Mouse (Mus musculus): ENCODE measurements around the gene Lmod3. TPM values are rescaled to one million over a fixed set of nuclear protein-coding genes. Genes with fewer than 3 reads are reported as not detected.

Lmod3 gene
- polyA plus RNA-seq (2016; fragmentation: Nextera tagmentation; extraction: Ambion mirVana): not detected in 2 replicates

DNA sequence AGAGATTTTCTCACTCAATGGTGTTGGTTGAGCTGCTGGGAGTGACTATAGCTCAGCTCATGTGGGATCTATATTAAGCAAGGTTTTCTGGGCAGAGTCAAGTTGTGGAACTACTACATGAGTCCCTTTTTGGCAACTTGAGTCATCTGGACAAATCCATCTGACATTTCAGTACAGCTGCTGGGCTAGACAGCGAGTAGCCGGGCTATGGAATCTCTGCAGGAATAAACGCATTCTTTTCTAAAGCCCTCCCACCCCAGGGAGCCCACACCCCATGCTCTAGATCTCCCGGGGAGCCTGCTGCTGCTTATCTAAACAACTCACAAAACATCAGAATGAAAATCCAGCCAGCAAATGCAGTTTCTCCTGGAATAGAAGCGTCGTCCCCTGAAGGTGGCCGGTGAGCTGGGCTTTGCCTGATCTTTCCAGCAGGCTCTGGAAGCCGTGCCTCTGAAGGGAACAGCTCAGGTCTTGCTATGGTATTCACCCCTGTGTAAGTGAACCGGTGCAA lies at the start of gene Lmod3:
TSS of gene Lmod3 (minus strand) at position 49 of the 511 bp plus-strand sequence.
- Histone ChIP-seq H3K4me3 (no peak within 1 kb of the TSS), H3K36me3 (no peaks in the 10 kb centered on the region), H3K27me3 (ENCODE audit: low read depth, poor library complexity, severe bottlenecking) (no peaks in the 10 kb centered on the region), H3K27ac (replicated peaks) (no peak within 1 kb of the TSS), H3K4me1 (no peaks in the 10 kb centered on the region), H3K9me3 (replicated peaks) (no peaks in the 10 kb centered on the region)
- 34% methylated on average over 9 of the region's 9 CpGs for WGBS
- no peak for DNase-seq (ENCODE audit: low spot score)

DNA sequence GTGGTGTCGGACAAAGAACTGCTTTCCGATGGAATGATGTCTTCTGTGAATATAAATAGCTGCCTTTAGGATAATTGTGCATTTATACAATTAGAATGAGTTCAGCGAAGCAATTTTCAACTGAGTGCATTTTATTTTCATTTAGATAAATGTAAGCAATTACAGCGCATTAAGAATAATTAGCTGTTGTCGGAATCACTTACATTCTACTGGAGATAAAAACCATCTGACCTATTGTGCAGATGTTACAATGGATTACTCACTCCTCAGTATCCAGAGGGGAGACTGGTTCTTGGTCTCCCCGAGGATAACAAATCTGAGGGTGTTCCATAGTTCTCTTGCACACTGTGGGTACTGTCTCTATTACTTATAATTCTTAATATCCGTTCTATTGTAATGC lies 49.7 kb upstream of the Lmod3 start:
- H3K4me1 ChIP-seq: peaks cover 5% of the 10 kb centered on the region
- H3K4me3 ChIP-seq: no peak overlapping the region
- DNase-seq (ENCODE audit: low spot score): no peak
- H3K9me3 ChIP-seq (replicated peaks): no peaks in the 10 kb centered on the region
- WGBS: 89% methylated on average over 7 of the region's 7 CpGs
- peaks cover 85% of the 10 kb centered on the region for H3K36me3 ChIP-seq
- no peak overlapping the region for H3K27ac ChIP-seq (replicated peaks)
- H3K27me3 ChIP-seq (ENCODE audit: low read depth, poor library complexity, severe bottlenecking): no peaks in the 10 kb centered on the region

DNA sequence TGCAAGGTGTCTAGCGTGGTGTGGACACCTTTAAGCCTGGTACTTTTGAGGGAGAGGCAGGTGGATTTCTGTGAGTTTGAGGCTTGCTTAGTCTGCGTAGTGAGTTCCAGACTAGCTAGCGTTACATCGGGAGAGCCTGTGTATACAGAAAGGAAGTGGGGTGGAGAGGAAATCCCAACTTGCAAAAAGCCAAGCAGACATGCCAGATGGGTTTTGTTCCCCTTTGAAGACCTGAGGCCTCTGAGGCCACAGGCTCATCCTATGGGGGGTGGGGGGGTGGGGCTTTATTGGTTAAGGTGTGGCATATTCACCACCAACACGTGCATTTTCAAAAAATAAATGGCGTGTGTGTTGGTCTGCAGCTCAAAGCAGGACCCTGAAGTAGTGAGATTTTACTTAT lies 48.1 kb upstream of the Lmod3 start:
- Histone ChIP-seq H3K27me3 (ENCODE audit: low read depth, poor library complexity, severe bottlenecking) (no peaks in the 10 kb centered on the region), H3K9me3 (replicated peaks) (no peaks in the 10 kb centered on the region), H3K4me3 (no peak overlapping the region), H3K36me3 (peaks cover 87% of the 10 kb centered on the region), H3K27ac (replicated peaks) (no peak overlapping the region), H3K4me1 (no peaks in the 10 kb centered on the region)
- WGBS: 97% methylated on average over 6 of the region's 6 CpGs
- DNase-seq (ENCODE audit: low spot score): no peak

DNA sequence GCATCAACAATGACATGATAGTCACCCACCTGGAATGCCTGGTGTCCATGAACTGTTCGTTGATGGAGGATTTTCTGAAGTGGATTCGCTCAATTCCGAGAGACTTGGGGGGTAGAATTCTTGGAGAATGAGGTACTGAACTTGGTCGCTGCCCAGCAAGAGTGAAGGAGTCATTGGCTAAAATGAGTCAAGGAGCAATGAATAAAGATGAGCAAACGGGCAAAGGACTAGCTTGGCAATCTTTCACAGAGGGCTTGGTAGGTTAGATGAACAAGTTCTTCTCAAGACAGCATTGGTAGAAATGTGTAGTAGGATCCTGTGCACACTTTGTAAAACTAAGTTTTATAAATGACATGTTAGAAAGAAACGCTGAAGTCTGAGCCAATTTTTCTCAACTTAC lies 47.6 kb upstream of the Lmod3 start:
- Histone ChIP-seq H3K9me3 (replicated peaks) (no peaks in the 10 kb centered on the region), H3K4me1 (no peaks in the 10 kb centered on the region), H3K4me3 (no peak overlapping the region), H3K27ac (replicated peaks) (no peak overlapping the region), H3K36me3 (peaks cover 87% of the 10 kb centered on the region), H3K27me3 (ENCODE audit: low read depth, poor library complexity, severe bottlenecking) (no peaks in the 10 kb centered on the region)
- WGBS: 95% methylated on average over 6 of the region's 6 CpGs
- DNase-seq (ENCODE audit: low spot score): no peak

DNA sequence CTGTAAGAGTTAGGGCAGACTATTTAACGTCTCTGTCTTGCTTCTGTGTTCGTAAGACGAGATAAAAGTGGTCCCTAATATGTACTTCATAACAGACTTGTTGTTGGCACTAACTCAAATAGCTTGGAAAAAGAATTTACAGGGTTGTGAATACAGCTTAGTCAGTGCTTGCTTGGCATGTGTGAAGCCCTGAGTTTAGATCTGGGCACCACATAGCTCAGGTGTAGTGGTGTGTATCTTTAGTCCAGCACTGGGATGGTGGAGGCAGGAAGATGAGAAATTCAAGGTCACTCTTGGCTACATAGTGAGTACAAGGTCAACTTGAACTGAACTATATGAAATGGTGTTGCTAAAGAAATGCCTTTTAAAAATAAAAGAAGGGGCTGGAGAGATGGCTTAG lies 44.6 kb upstream of the Lmod3 start:
- H3K27me3 ChIP-seq (ENCODE audit: low read depth, poor library complexity, severe bottlenecking): no peaks in the 10 kb centered on the region
- WGBS: 91% methylated on average over 3 of the region's 3 CpGs
- H3K9me3 ChIP-seq (replicated peaks): no peaks in the 10 kb centered on the region
- H3K36me3 ChIP-seq: peaks cover 91% of the 10 kb centered on the region
- no peaks in the 10 kb centered on the region for H3K4me1 ChIP-seq
- H3K4me3 ChIP-seq: no peak overlapping the region
- no peak for DNase-seq (ENCODE audit: low spot score)
- no peak overlapping the region for H3K27ac ChIP-seq (replicated peaks)

DNA sequence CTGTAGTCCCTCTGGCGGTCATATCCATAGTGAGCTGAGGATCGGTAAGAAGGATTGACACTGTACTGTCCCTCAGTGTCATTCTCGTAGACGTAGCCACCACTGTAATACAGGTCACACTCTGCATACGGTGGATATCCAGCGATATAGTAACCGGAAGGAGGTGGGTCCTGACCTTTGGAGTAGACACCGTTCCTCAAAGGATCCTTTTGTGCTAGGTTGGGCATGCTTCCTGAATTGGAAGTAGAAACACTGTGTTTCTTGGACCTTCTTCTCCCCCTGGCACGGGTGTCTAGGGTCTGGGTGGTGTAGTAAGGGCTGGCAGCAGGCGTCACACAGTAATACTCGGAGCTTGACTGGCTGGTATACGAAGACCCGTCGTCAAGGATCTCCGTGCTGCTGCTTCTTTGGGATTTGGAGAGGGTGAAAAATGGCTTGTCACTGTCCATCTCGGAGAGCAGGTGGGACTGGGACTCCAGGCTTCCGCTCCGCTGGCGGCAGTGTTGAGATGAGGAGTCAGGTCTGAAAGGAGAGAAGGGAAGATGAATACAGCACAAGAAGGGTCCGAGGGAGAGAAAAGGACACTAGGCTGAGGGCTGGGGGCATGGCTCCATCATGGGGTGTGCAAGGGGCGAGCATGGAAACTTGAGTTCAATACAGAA lies 43.4 kb upstream of the Lmod3 start:
- H3K27me3 ChIP-seq (ENCODE audit: low read depth, poor library complexity, severe bottlenecking): no peaks in the 10 kb centered on the region
- H3K4me3 ChIP-seq: no peak overlapping the region
- no peak overlapping the region for H3K27ac ChIP-seq (replicated peaks)
- DNase-seq (ENCODE audit: low spot score): no peak
- H3K9me3 ChIP-seq (replicated peaks): no peaks in the 10 kb centered on the region
- peaks cover 91% of the 10 kb centered on the region for H3K36me3 ChIP-seq
- WGBS: 96% methylated on average over 21 of the region's 21 CpGs
- peaks cover 5% of the 10 kb centered on the region for H3K4me1 ChIP-seq

DNA sequence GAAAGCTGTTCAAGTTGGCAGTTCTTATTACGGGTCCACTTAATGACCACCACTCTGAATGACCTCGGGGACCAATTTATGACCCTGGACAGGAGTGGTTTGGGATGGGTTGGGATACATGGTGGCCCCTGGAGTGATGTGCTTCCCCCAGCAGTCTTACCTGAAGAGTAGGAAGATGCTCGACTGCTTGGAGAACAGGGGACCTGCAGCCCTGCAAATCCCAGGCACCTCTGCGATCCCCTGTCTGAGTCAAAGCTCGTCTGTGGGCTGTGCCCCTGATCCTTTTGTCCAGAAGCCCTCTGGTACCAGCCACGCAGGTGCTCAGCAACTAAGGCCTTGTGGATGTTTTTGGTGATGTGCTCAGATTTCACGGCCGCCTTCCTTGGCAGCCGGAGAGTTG lies 42.9 kb upstream of the Lmod3 start:
- H3K9me3 ChIP-seq (replicated peaks): no peaks in the 10 kb centered on the region
- no peak for DNase-seq (ENCODE audit: low spot score)
- peaks cover 87% of the 10 kb centered on the region for H3K36me3 ChIP-seq
- no peak overlapping the region for H3K4me3 ChIP-seq
- H3K27me3 ChIP-seq (ENCODE audit: low read depth, poor library complexity, severe bottlenecking): no peaks in the 10 kb centered on the region
- H3K4me1 ChIP-seq: peaks cover 9% of the 10 kb centered on the region
- no peak overlapping the region for H3K27ac ChIP-seq (replicated peaks)
- 93% methylated on average over 9 of the region's 9 CpGs for WGBS

DNA sequence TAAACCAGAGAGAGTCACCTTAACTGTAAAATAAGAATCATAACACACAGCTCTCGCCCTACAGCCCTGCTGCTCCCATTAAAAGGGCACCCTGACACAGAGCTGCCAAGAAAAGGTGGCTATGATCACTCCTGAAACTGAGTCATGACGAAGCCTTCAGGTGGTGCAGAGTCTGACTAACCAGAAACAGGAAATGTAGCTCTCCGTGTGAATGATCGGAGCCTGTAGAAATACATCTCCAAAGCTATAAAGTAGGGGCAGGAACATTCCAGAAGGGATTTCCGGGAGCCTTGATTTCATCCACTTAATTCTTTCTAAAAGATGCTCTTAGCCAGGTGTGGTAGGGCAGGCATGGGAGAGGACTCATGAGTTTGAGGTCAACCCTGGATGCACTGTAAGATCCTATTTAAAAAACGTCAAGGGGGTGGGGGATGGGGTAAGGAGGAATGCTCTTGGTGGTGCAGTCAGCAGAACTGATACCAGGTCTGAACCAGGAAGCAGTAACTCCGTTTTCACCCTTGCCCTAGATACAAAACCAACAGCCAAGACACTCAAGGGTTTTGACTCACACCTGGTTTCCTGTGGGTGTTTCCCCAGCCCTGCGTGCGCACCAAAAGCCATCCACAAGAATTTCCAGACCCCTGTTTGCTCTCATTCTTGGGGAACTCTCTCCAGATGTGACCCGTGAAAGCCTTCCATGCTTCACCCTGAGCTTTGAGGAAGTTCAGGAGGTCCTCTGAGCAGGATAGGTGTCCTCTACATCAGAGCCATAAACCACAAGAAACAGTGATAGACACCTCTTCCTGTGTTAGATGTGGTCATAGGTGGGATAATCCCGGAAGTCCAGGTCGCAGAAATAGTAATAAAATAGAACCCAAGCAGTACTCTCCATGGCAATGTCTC lies 41.4 kb upstream of the Lmod3 start:
- no peaks in the 10 kb centered on the region for H3K27me3 ChIP-seq (ENCODE audit: low read depth, poor library complexity, severe bottlenecking)
- no peak overlapping the region for H3K27ac ChIP-seq (replicated peaks)
- H3K36me3 ChIP-seq: peaks cover 73% of the 10 kb centered on the region
- H3K9me3 ChIP-seq (replicated peaks): no peaks in the 10 kb centered on the region
- H3K4me3 ChIP-seq: no peak overlapping the region
- peaks cover 9% of the 10 kb centered on the region for H3K4me1 ChIP-seq
- no peak for DNase-seq (ENCODE audit: low spot score)
- 90% methylated on average over 12 of the region's 12 CpGs for WGBS

DNA sequence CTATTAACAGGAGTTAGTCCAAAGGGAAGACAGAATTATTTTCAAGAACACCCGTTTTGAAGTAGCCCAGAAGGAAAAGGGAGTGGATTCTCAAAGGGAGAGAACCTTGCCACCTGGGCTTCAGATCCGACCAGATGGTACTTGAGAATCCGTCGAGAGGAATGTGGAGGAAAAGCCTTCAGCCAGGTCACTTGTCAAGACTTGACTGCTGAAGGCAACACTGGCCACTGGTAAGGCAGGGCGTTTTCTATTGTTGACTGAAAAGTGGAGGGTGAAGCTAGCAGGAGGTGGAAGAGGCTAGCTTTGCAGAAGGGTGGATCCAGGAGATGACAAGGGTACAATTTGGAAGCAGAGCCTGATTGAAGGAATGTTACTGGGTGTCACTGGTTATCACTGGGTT lies 40.3 kb upstream of the Lmod3 start:
- H3K27me3 ChIP-seq (ENCODE audit: low read depth, poor library complexity, severe bottlenecking): no peaks in the 10 kb centered on the region
- no peak overlapping the region for H3K27ac ChIP-seq (replicated peaks)
- H3K4me1 ChIP-seq: peaks cover 9% of the 10 kb centered on the region
- no peak overlapping the region for H3K4me3 ChIP-seq
- H3K36me3 ChIP-seq: peaks cover 74% of the 10 kb centered on the region
- no peak for DNase-seq (ENCODE audit: low spot score)
- WGBS: 87% methylated on average over 5 of the region's 5 CpGs
- H3K9me3 ChIP-seq (replicated peaks): no peaks in the 10 kb centered on the region

DNA sequence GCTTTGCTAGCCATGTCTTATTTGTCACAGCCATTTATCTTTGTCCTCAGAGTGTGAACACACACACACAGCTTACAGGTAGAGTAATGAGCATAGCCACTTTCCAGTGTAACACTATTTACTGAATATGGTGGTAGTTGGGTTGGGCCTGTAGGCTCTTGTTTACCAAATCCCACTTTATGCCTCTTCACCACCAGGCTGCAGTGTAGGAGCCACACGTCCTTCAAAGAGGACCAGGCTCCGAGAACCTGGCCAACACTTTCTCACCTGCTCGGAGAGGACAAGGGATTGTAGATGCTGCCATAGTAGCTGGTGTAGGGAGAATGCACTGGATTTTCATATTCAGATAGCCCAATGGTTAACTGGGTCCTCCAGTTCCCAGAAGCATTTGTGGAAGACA lies 39.5 kb upstream of the Lmod3 start:
- H3K9me3 ChIP-seq (replicated peaks): no peaks in the 10 kb centered on the region
- H3K4me3 ChIP-seq: no peak overlapping the region
- H3K36me3 ChIP-seq: peaks cover 74% of the 10 kb centered on the region
- no peak for DNase-seq (ENCODE audit: low spot score)
- 93% methylated on average over 3 of the region's 3 CpGs for WGBS
- H3K4me1 ChIP-seq: peaks cover 9% of the 10 kb centered on the region
- H3K27ac ChIP-seq (replicated peaks): no peak overlapping the region
- H3K27me3 ChIP-seq (ENCODE audit: low read depth, poor library complexity, severe bottlenecking): no peaks in the 10 kb centered on the region

DNA sequence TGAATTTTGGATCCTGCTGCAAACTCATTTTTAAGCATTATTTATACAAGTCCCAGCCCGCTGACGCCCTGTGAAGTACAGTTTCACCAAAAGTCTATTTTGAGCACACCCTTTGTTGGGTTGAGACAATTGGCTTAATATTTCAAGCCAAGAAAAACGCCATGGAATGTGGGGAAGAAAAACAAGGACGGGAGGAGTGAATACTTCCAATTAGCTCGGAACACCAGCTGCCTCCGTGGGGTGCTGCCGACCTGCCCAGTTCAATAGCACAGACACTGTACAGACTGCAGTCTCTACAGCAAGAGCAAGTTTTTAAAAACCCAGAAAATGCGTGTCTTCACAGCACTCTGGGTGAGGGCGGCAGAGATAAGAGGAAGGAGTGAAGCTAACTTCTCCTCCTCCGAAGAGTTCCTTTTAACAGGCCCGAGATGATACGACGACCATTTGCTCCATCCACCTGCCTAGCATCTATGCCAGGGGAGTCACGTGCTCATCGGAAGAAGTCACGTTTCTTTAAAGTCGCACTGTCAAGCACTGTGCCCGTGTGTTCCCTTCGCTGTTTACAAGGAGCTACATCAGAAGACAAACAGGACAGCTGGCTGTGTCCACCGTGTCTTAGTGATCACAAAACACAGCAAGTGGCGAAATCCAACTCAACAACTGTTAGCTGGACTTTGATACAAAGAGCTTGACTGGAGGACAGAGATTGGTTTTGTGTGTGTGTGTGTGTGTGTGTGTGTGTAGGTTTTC lies 38.8 kb upstream of the Lmod3 start:
- Histone ChIP-seq H3K4me1 (peaks cover 9% of the 10 kb centered on the region), H3K27me3 (ENCODE audit: low read depth, poor library complexity, severe bottlenecking) (no peaks in the 10 kb centered on the region), H3K27ac (replicated peaks) (no peak overlapping the region), H3K36me3 (peaks cover 69% of the 10 kb centered on the region), H3K4me3 (no peak overlapping the region), H3K9me3 (replicated peaks) (no peaks in the 10 kb centered on the region)
- no peak for DNase-seq (ENCODE audit: low spot score)
- WGBS: 84% methylated on average over 21 of the region's 21 CpGs

DNA sequence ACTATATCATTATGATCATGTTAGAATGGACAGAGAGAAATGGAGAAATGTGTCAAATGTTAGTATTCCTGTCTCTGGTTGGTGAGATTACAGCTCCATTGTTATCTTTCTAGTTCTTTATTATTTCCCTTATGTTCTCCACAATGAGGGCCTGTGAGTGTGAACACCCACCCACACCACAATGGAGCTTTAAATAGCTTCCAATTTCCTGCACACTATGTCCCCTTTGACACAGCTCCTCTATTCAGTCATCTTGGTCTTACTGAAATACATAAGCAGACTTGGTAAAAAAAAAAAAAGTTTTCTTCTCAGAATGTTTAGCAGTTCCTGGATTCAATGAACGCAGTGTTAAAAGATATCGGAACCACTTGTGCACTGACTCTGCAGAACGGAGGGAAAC lies 38.1 kb upstream of the Lmod3 start:
- H3K4me3 ChIP-seq: no peak overlapping the region
- no peak overlapping the region for H3K27ac ChIP-seq (replicated peaks)
- peaks cover 66% of the 10 kb centered on the region for H3K36me3 ChIP-seq
- WGBS: 79% methylated on average over 3 of the region's 3 CpGs
- no peak for DNase-seq (ENCODE audit: low spot score)
- no peaks in the 10 kb centered on the region for H3K27me3 ChIP-seq (ENCODE audit: low read depth, poor library complexity, severe bottlenecking)
- H3K9me3 ChIP-seq (replicated peaks): no peaks in the 10 kb centered on the region
- peaks cover 9% of the 10 kb centered on the region for H3K4me1 ChIP-seq
